Mouse (Mus musculus) liver, adult 2 months (tissue): Measurements from ENCODE around the gene Sowahb.

ENCODE experiments used
- CTCF ChIP-seq: fragments of 200-500 bp; IDR thresholded peaks from 2 replicates; pipeline ENCODE4 v1.5.1; 2011; ENCODE audit warnings: low read depth, low read length, control low read depth
- POLR2A ChIP-seq: fragments of 200-500 bp; IDR thresholded peaks from 2 replicates; pipeline ENCODE4 v1.6.1; 2011; ENCODE audit warnings: low read length, control low read depth; ENCODE audit not compliant: insufficient read depth; ENCODE audit errors: extremely low read depth

DNA sequence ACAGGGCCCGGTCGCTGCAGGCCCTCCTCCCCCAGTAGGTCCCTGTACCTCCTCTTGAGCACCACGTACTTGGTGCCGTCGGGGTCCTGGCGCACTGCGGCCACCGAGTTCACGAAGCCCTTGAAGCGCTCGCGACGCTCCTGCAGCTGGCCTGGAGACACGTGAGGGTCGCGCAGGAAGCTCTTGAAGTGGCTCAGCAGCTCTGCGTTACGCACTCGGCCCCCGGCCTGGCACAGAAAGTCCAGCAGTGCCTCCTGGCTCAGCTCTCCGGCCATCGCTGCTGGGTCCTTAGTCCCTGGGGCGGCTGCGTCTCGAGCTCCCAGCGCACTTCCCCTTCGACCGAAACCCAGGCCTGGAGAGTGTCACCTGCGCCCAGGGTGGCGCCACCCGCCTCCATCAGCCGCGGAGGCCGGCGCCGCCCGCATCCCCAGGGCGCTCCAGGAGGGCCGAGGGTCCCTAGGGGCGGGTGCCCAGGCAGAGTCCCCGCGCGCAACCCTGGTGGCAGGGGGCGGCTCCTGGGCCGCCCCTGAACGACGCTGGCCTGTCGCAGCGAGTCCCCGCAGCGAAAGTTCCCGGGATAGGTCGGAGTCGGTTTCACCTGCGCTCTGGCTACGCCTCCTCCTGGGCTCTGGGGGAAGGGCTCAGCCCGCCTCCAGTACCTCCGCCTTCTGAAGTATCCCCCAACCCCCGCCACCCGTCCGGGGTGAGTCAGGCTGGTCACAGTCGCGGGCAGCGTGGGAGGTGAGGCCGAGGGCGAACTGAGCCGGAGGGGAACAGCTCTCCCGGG is at the start of gene Sowahb:
- TF ChIP-seq CTCF (0 out of 2 replicates have a peak, but pooled peaks have one; percentile 13), POLR2A (0 out of 2 replicates have a peak, but pooled peaks have one; percentile 37)
